Mouse (Mus musculus): ENCODE data around the gene Clasp1. TPM values are rescaled to one million over a fixed set of nuclear protein-coding genes. Genes with fewer than 3 reads are reported as not detected.

The Clasp1 gene
- total and polyA plus RNA-seq, 3 experiments = 13.9 to 21.3 TPM; not detected in 1

GRCm38 (mm10) chr1:118388757-118389453 is at the start of gene Clasp1 (continued):
- TF ChIP-seq MAZ (IDR thresholded peaks at IDR 0.05; ENCODE audit: low read depth, low read length) = 0 out of 2 replicates have a peak, but pooled peaks have one; percentile 70
- no peak for TF ChIP-seq USF1 (IDR thresholded peaks at IDR 0.05; ENCODE audit: low read depth, low read length)
- TF ChIP-seq JUND (IDR thresholded peaks at IDR 0.05; ENCODE audit: low read depth, low read length) = no peak
- no peak for TF ChIP-seq MAFK (IDR thresholded peaks at IDR 0.05; ENCODE audit: borderline replicate concordance, low read depth, low read length)
- peak; percentile 90 for TF ChIP-seq ELF1 (IDR thresholded peaks at IDR 0.05; ENCODE audit: low read depth, low read length)

- H3K4me1 ChIP-seq (ENCODE audit: control insufficient read depth in 1 of 2, insufficient read depth in 2 of 2, low read length in 2 of 2) = no peaks in the 10 kb centered on the region
- no peak overlapping the region for H3K9ac ChIP-seq (ENCODE audit: control insufficient read depth, low read depth, low read length, poor library complexity, severe bottlenecking)
- no peaks in the 10 kb centered on the region for H3K27me3 ChIP-seq (ENCODE audit: control insufficient read depth in 1 of 2, insufficient read depth in 2 of 2, low read length in 2 of 2)
- TF ChIP-seq E2F4 (IDR thresholded peaks at IDR 0.05; ENCODE audit: borderline replicate concordance, low read depth, low read length) (no peak), ELF1 (IDR thresholded peaks at IDR 0.05; ENCODE audit: low read depth, low read length) (no peak), NRF1 (IDR thresholded peaks at IDR 0.05; ENCODE audit: insufficient read depth, low read depth, low read length, poor library complexity, severe bottlenecking) (no peak), MEF2A (IDR thresholded peaks at IDR 0.05; ENCODE audit: extremely low read depth, insufficient replicate concordance, low read depth, low read length, poor library complexity, severe bottlenecking) (no peak), SIN3A (IDR thresholded peaks at IDR 0.05; ENCODE audit: low read length) (no peak), GATA1 (IDR thresholded peaks at IDR 0.05; ENCODE audit: low read depth, low read length) (no peak), KAT2A (conservative IDR thresholded peaks at IDR 0.05; ENCODE audit: low read depth, low read length) (no peak), MYC (IDR thresholded peaks at IDR 0.05; ENCODE audit: low read depth, low read length) (no peak), POLR2A (IDR thresholded peaks at IDR 0.05; ENCODE audit: control insufficient read depth in 1 of 2, insufficient read depth in 1 of 2, low read depth in 1 of 2, low read length in 2 of 2, poor library complexity in 1 of 2) (no peak)
- DNase-seq (ENCODE audit: low read depth, low spot score) = no peak
- no peaks in the 10 kb centered on the region for H3K79me2 ChIP-seq (ENCODE audit: control insufficient read depth, insufficient read depth, low read length, poor library complexity)
- no peak overlapping the region for H3K27ac ChIP-seq (ENCODE audit: control insufficient read depth, low read depth, low read length)
- H3K9me3 ChIP-seq (replicated peaks; ENCODE audit: insufficient read depth, low read length) = no peaks in the 10 kb centered on the region
- no peaks in the 10 kb centered on the region for H3K36me3 ChIP-seq (ENCODE audit: control insufficient read depth in 1 of 2, insufficient read depth in 2 of 2, low read length in 2 of 2)
- H3K4me3 ChIP-seq (ENCODE audit: control insufficient read depth in 1 of 2, insufficient read depth in 1 of 2, low read depth in 2 of 2, low read length in 2 of 2) = no peak overlapping the region
These were observed 45.0 kb upstream of the Clasp1 start for GRCm38 (mm10) chr1:118343649-118344435.

- DNase-seq (ENCODE audit: low read depth, low spot score) = no peak
- no peak for TF ChIP-seq CHD2 (IDR thresholded peaks at IDR 0.05; ENCODE audit: low read length)
- no peak for TF ChIP-seq ETS1 (IDR thresholded peaks at IDR 0.05; ENCODE audit: low read depth, low read length)
- TF ChIP-seq HCFC1 (IDR thresholded peaks at IDR 0.05; ENCODE audit: low read depth, low read length) = no peak
- TF ChIP-seq SIN3A (IDR thresholded peaks at IDR 0.05; ENCODE audit: low read length) = no peak
- TF ChIP-seq MXI1 (IDR thresholded peaks at IDR 0.05; ENCODE audit: low read depth, low read length) = no peak
- Histone ChIP-seq H3K27ac (ENCODE audit: control insufficient read depth, low read depth, low read length) (no peak overlapping the region), H3K4me3 (ENCODE audit: control insufficient read depth in 1 of 2, insufficient read depth in 1 of 2, low read depth in 2 of 2, low read length in 2 of 2) (no peak overlapping the region), H3K27me3 (ENCODE audit: control insufficient read depth in 1 of 2, insufficient read depth in 2 of 2, low read length in 2 of 2) (no peaks in the 10 kb centered on the region), H3K79me2 (ENCODE audit: control insufficient read depth, insufficient read depth, low read length, poor library complexity) (no peaks in the 10 kb centered on the region), H3K9ac (ENCODE audit: control insufficient read depth, low read depth, low read length, poor library complexity, severe bottlenecking) (no peak overlapping the region), H3K4me1 (ENCODE audit: control insufficient read depth in 1 of 2, insufficient read depth in 2 of 2, low read length in 2 of 2) (no peaks in the 10 kb centered on the region), H3K9me3 (replicated peaks; ENCODE audit: insufficient read depth, low read length) (no peaks in the 10 kb centered on the region), H3K36me3 (ENCODE audit: control insufficient read depth in 1 of 2, insufficient read depth in 2 of 2, low read length in 2 of 2) (no peaks in the 10 kb centered on the region)
These were observed 38.9 kb upstream of the Clasp1 start for GRCm38 (mm10) chr1:118349922-118350321.

Data from MEL (cell line).